Mouse (Mus musculus) midbrain, embryonic 12.5 days (tissue): ENCODE results near the gene Mrpl4. TPM values are rescaled to one million over a fixed set of nuclear protein-coding genes. Genes with fewer than 3 reads are reported as not detected.

Experiments
- ATAC-seq: fragments of 200-750 bp; cut with Nextera tagmentation; 2 replicates; pipeline ENCODE4 v1.8.0; 2017; ENCODE audit warnings: low read depth, moderate TSS enrichment, moderate library complexity; ENCODE audit not compliant: low FRiP score
- H3K27ac ChIP-seq: fragments of 300-500 bp; sonication (generic); replicated peaks from 2 replicates; pipeline ENCODE4 v1.5.1; 2016; ENCODE audit warnings: mild to moderate bottlenecking
- H3K27me3 ChIP-seq: fragments of 300-500 bp; sonication (generic); 2 replicates; pipeline ENCODE4 v1.6.1; 2016; ENCODE audit warnings: mild to moderate bottlenecking
- H3K36me3 ChIP-seq: fragments of 300-500 bp; sonication (generic); 2 replicates; pipeline ENCODE4 v1.6.1; 2016
- H3K4me1 ChIP-seq: fragments of 300-500 bp; sonication (generic); 2 replicates; pipeline ENCODE4 v1.6.1; 2016
- H3K4me2 ChIP-seq: fragments of 300-500 bp; sonication (generic); replicated peaks from 2 replicates; pipeline ENCODE4 v1.6.1; 2016; ENCODE audit warnings: mild to moderate bottlenecking, moderate library complexity
- H3K4me3 ChIP-seq: fragments of 300-500 bp; sonication (generic); 2 replicates; pipeline ENCODE4 v1.5.1; 2016; ENCODE audit warnings: mild to moderate bottlenecking
- H3K9ac ChIP-seq: fragments of 300-500 bp; sonication (generic); replicated peaks from 2 replicates; pipeline ENCODE4 v1.6.1; 2016; ENCODE audit warnings: mild to moderate bottlenecking, moderate library complexity
- H3K9me3 ChIP-seq: fragments of 300-500 bp; sonication (generic); 2 replicates; pipeline ENCODE4 v1.6.1; 2016; ENCODE audit warnings: mild to moderate bottlenecking
- WGBS: fragments of 180-500 bp; shearing (Covaris S2); methylation state at CpG from one replicate; pipeline ENCODE4 v1.1.7; 2016; 5-methylcytosine and 5-hydroxymethylcytosine counted together
- polyA plus RNA-seq: library from polyadenylated mRNA; unstranded; fragments of >200 nt; fragmentation: Nextera tagmentation; extraction: Ambion mirVana; gene quantifications from 2 replicates; pipeline ENCODE4 v1.2.1, GENCODE M21; 2016

Gene Mrpl4
- polyA plus RNA-seq, 1 experiment from 2014 or later, result 109 TPM

DNA sequence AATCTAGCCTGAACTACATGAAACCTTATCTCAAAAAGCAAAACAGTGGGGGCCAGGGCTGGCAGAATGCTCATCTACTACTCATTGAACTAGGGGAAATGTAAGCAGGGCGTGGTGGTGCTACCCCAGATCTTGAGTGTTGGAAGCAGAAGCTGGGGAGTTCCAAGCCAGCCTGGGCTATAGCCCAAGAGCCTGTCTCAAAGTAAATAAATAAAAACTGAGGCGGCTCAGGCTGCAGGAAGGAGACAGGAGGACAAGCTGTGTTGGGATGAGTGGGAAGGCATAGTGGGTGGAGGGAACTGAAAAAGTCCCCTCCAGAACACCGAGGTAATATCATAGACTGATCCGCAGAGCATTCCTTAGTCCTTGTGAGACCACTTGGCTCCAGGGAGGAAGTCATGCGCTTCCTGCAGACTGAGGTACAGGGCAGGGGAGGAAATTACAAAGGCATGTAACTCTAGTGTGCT is 9.3 kb downstream of the Mrpl4 start:
- H3K4me3 ChIP-seq, result no peak overlapping the region
- peaks cover 8% of the 10 kb centered on the region for H3K4me1 ChIP-seq
- peaks cover 48% of the 10 kb centered on the region for H3K27me3 ChIP-seq
- no peak overlapping the region for H3K4me2 ChIP-seq
- H3K36me3 ChIP-seq, result peaks cover 23% of the 10 kb centered on the region
- no peak for ATAC-seq
- WGBS, result 60% methylated on average over 5 of the region's 5 CpGs
- H3K9me3 ChIP-seq, result no peaks in the 10 kb centered on the region
- H3K27ac ChIP-seq, result no peak overlapping the region
- H3K9ac ChIP-seq, result no peak overlapping the region

DNA sequence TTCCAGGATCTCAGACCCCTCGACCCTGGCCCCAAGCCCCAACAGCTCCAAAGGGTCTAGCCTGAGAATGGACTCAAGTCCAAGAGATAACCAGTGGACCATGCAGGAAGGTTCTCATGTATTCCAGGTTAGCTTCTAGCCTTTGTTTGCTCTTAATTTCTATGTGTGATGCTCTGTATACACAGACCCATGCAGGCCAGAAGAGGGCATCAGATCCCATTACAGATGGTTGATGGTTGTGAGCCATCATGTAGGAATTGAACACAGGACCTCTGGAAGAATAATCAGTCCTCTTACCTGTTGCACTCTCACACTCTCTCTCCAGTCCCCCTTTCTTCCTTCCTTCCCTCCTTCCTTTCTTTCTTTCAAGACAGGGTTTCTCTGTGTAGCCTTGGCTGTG is 9.8 kb downstream of the Mrpl4 start:
- H3K9me3 ChIP-seq, result no peaks in the 10 kb centered on the region
- H3K4me3 ChIP-seq, result no peak overlapping the region
- peaks cover 8% of the 10 kb centered on the region for H3K4me1 ChIP-seq
- peaks cover 18% of the 10 kb centered on the region for H3K36me3 ChIP-seq
- H3K27me3 ChIP-seq, result peaks cover 53% of the 10 kb centered on the region
- no peak overlapping the region for H3K4me2 ChIP-seq
- H3K27ac ChIP-seq, result no peak overlapping the region
- 63% methylated on average over 1 of the region's 1 CpGs for WGBS
- no peak for ATAC-seq
- H3K9ac ChIP-seq, result no peak overlapping the region

DNA sequence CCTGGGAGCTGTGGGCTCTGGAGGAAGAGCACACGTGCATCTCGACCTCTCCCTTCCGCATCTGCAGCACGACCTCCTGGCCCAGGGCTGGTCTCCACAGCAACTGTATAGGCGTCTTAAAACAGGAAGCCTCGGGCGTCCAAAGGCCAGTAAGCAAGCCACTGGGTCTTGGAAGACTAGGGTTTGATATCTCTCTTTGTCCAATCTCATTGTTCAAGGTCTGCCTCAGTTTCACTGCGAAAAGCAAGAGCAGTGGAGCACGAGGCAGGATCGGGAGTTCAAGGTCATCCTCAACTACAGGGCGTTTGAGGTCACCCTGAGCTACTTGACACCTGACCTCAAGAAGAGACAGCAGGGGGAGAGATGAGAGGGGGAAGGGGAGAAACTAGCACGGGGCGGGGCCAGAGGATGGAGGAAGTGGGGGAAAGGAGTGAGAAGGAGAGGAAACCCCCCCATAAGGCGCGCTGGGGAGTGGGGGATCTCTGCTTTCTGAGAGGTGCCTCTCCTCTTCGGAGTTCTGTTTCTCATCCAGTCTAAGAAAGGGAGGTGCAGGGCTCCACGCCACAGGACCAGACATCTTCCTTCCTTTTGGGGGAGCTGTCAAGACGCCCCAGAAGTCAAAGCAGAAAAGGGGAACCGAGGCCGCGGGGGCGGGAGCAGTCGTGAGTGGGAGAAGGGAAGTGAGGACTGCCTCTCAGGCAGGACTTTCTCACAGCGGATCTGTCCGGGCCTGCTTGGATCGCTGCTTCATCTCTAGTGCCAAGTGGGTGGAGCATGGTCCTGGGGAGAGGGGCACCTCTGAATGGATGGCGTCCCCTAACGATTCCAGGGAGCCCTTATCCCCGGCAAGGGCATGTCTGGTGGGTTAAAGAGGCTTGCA is 12.4 kb downstream of the Mrpl4 start:
- Histone ChIP-seq H3K4me1 (peaks cover 8% of the 10 kb centered on the region), H3K27me3 (peaks cover 72% of the 10 kb centered on the region), H3K9ac (no peak overlapping the region)

DNA sequence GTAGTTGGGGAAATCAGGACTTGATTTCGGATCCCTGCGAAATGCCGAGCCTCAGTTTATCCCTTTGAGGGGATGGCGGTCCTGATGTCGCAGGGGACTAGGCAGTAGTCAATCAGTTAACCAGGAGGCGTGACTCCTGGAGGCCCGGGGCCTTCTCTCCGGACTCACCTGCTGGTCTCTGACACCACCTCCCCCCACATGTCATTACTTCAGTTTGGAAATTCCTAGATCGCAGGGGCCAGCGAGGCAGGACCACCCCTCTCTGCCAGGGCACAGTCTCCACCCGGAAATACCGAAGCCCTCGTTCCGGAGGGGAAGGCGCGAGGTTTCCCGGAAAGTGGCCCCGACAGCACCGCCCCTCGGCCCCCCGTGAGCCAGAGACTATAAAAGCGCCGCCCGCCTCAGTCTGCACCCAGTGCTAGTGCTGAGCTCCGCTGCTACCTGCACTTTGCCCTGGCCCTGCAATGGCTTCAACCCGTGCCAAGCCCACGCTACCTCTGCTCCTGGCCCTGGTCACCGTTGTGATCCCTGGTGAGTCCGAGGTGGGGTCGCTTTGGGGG is 13.1 kb downstream of the Mrpl4 start, which contains the start of gene Icam1:
Icam1 (plus strand) TSS at position 415 of the 560 bp plus-strand sequence.
- no peaks in the 10 kb centered on the region for H3K36me3 ChIP-seq
- no peak for ATAC-seq
- H3K4me1 ChIP-seq, result peaks cover 8% of the 10 kb centered on the region
- no peak within 1 kb of the TSS for H3K27ac ChIP-seq
- peaks cover 79% of the 10 kb centered on the region for H3K27me3 ChIP-seq
- WGBS, result 1% methylated on average over 30 of the region's 30 CpGs
- H3K4me3 ChIP-seq, result peak within 1 kb of the TSS; percentile 27
- no peak within 1 kb of the TSS for H3K9ac ChIP-seq
- H3K4me2 ChIP-seq, result peak within 1 kb of the TSS; percentile 35
- no peaks in the 10 kb centered on the region for H3K9me3 ChIP-seq

More for the DNA sequence above, 12.4 kb downstream of the Mrpl4 start:
- H3K27ac ChIP-seq, result no peak overlapping the region
- ATAC-seq, result no peak
- WGBS, result 2% methylated on average over 29 of the region's 29 CpGs
- no peaks in the 10 kb centered on the region for H3K9me3 ChIP-seq
- H3K4me2 ChIP-seq, result peak overlapping the region; percentile 35
- H3K4me3 ChIP-seq, result peak overlapping the region; percentile 27
- H3K36me3 ChIP-seq, result no peaks in the 10 kb centered on the region

DNA sequence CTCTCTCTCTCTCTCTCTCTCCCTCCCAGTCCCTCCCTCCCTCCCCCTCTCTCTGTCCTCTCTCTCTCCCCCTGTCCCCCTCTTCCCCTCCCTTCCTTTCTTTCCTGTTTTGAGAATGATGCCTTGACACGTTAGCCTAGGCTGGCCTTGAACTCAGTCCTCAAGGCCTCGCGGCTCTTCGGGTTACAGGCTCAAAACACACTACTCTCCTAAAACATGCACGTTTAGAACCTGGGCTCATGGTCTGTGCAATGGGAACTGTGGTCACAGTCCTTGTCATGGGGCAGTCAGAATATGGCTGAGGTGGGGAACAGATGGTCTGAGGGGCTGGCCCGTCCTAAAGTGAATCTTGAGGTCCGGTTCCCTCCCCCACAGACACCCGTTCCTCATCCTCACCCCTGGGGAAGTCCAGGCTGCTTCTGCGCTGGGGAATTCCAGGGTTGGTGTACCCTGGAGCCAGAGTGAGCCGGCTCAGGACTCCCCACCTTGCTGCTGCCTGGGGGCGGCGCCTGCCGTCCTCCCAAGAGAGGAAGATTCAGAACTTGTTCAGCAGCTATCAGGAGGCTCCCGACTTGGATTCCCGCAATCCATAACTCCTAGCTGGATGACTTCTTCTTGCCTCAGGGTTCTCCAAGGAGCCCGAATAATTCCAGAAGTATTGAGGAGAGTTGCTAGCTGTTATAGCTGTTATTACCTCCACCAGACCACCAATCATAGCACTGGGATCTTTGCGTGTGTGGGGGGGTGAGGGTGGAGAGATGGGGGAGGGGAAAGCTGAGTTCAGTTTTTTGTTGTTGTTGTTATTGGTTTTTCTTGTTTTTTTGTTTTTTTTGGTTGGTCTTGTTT is 14.0 kb downstream of the Mrpl4 start:
- H3K27ac ChIP-seq, result no peak overlapping the region
- H3K4me3 ChIP-seq, result no peak overlapping the region
- no peaks in the 10 kb centered on the region for H3K9me3 ChIP-seq
- WGBS, result 5% methylated on average over 17 of the region's 17 CpGs
- H3K36me3 ChIP-seq, result no peaks in the 10 kb centered on the region
- peaks cover 87% of the 10 kb centered on the region for H3K27me3 ChIP-seq
- no peak for ATAC-seq
- peaks cover 8% of the 10 kb centered on the region for H3K4me1 ChIP-seq
- no peak overlapping the region for H3K9ac ChIP-seq
- no peak overlapping the region; the same call in 1 of the 2 replicates for H3K4me2 ChIP-seq

DNA sequence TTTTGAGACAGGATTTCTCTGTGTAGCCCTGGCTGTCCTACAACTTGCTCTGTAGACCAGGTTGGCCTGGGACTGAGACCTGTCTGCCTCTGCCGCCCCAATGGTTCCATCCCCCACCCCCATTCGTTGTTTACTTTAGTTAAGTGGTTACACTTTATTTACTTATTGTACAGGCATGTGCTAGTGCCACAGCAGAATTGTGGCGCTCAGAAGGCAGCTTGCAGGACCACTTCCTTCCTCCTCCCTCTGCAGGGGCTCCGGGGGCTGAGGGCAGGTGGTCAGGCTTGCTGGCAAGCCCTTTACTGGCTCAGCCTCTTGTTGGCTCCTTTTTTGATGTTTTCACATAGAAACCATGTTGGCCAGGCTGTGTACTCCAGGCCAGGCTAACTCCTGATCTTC is 14.6 kb downstream of the Mrpl4 start:
- no peaks in the 10 kb centered on the region for H3K36me3 ChIP-seq
- 45% methylated on average over 4 of the region's 4 CpGs for WGBS
- H3K27me3 ChIP-seq, result peaks cover 88% of the 10 kb centered on the region
- H3K9ac ChIP-seq, result no peak overlapping the region
- H3K9me3 ChIP-seq, result no peaks in the 10 kb centered on the region
- no peak overlapping the region for H3K4me2 ChIP-seq
- H3K4me3 ChIP-seq, result no peak overlapping the region
- no peak overlapping the region for H3K27ac ChIP-seq
- peaks cover 8% of the 10 kb centered on the region for H3K4me1 ChIP-seq
- no peak for ATAC-seq

DNA sequence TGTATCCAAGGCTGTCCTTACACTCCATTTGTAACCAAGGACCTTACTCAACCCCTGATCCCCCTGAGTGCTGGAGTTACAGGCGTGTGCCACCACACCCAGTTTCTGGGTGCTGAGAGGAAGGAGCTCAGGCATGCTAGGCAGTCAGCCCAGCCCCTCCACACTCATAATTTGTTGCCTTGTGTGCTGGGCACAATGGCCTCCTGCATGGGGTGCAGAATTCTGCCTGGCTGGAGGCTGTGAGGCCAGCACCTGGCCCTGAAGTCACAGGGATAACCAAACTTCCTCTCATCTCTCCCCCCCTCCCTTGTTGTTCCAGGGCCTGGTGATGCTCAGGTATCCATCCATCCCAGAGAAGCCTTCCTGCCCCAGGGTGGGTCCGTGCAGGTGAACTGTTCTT is 16.1 kb downstream of the Mrpl4 start:
- no peaks in the 10 kb centered on the region for H3K9me3 ChIP-seq
- no peaks in the 10 kb centered on the region for H3K36me3 ChIP-seq
- H3K4me3 ChIP-seq, result no peak overlapping the region
- H3K4me1 ChIP-seq, result peaks cover 8% of the 10 kb centered on the region
- 78% methylated on average over 2 of the region's 2 CpGs for WGBS
- no peak overlapping the region for H3K9ac ChIP-seq
- H3K4me2 ChIP-seq, result no peak overlapping the region
- no peak for ATAC-seq
- peaks cover 79% of the 10 kb centered on the region for H3K27me3 ChIP-seq
- no peak overlapping the region for H3K27ac ChIP-seq

DNA sequence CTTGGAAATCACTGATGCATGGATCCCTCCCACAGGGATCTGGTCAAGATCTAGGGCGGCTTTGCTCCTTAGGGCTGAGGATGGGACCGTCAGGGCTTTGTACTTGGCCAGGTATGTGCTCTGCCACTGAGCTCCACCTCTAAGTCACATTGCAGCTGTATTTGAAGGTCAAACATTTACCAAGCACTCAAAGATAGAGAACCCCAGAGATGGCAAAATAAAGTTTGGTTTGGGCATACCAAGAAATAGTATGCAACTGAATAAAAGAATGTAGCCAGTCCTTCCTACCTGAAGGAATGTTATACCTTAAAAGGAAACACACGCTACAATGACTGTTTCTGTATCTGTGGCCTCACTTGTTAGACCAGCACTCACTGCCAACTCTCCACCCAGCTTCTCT is 18.8 kb downstream of the Mrpl4 start:
- Histone ChIP-seq H3K4me1 (no peaks in the 10 kb centered on the region), H3K9ac (no peak overlapping the region), H3K4me2 (no peak overlapping the region), H3K27me3 (peaks cover 66% of the 10 kb centered on the region), H3K36me3 (no peaks in the 10 kb centered on the region), H3K27ac (no peak overlapping the region), H3K9me3 (no peaks in the 10 kb centered on the region), H3K4me3 (no peak overlapping the region)
- ATAC-seq, result no peak
- WGBS, result 83% methylated on average over 3 of the region's 3 CpGs

DNA sequence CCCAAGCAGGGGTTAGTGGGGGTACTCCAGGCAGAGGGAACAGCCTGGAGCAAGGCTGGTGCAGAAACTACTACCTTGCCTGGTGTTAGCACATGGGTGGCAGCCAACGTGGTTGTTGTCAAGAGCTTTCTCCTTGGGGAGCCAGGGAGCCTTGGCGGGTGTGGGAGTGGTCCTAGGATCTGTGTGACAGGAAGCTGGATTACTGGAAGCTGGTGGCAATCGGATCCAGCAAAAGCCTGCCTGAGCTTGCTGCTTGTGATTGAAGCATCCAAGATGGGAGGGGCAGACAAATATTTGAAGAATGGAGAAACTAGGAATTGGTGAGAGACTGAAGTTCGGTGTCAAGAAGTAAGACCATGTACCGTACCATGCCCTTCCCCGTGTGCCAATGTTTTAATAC is 19.8 kb downstream of the Mrpl4 start:
- no peak overlapping the region for H3K9ac ChIP-seq
- no peaks in the 10 kb centered on the region for H3K9me3 ChIP-seq
- H3K27me3 ChIP-seq, result peaks cover 66% of the 10 kb centered on the region
- WGBS, result 64% methylated on average over 6 of the region's 6 CpGs
- no peak for ATAC-seq
- H3K36me3 ChIP-seq, result no peaks in the 10 kb centered on the region
- H3K4me2 ChIP-seq, result no peak overlapping the region
- no peaks in the 10 kb centered on the region for H3K4me1 ChIP-seq
- H3K27ac ChIP-seq, result no peak overlapping the region
- no peak overlapping the region for H3K4me3 ChIP-seq

DNA sequence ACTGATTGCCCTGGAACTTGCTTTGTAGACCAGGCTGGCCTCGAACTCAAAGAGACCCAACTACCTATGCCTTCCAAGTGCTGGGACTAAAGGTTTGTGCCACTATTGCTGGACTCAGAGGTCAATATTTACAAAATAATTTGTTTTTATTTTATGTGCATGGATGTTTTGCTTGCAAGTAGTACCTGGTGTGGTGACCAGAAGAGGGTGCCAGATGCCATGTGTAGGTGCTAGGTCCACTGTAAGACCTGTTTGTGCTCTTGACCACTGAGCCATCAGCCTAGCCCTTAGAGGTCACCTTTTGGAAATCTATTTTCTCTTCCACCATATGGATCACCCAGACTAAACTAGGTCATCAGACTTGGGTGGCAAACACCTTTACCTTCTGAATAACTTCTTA is 20.2 kb downstream of the Mrpl4 start:
- Histone ChIP-seq H3K27ac (no peak overlapping the region), H3K4me1 (no peaks in the 10 kb centered on the region), H3K4me3 (no peak overlapping the region), H3K9ac (no peak overlapping the region), H3K36me3 (no peaks in the 10 kb centered on the region), H3K9me3 (no peaks in the 10 kb centered on the region), H3K27me3 (peaks cover 66% of the 10 kb centered on the region), H3K4me2 (no peak overlapping the region)
- no peak for ATAC-seq
- 82% methylated on average over 1 of the region's 1 CpGs for WGBS

DNA sequence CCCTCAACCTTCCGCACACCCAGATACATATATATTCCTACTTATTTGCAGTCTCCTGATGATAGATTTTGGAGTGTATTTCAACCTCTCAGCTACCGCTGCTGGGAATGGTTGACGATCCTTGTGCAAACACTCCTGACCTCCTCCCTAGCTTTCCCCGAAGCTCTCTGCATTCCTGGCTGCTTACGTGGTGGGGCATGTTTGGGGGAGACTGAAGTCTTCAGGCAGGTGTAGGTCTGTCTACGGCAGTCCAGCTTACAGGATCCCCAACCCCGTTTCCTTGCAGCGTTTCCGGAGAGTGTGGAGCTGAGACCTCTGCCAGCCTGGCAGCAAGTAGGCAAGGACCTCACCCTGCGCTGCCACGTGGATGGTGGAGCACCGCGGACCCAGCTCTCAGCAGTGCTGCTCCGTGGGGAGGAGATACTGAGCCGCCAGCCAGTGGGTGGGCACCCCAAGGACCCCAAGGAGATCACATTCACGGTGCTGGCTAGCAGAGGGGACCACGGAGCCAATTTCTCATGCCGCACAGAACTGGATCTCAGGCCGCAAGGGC is 22.8 kb downstream of the Mrpl4 start:
- Histone ChIP-seq H3K27ac (no peak overlapping the region), H3K27me3 (peaks cover 72% of the 10 kb centered on the region), H3K9ac (no peak overlapping the region), H3K4me2 (no peak overlapping the region), H3K4me3 (no peak overlapping the region), H3K36me3 (no peaks in the 10 kb centered on the region), H3K4me1 (peaks cover 8% of the 10 kb centered on the region), H3K9me3 (no peaks in the 10 kb centered on the region)
- no peak for ATAC-seq
- WGBS, result 73% methylated on average over 19 of the region's 19 CpGs
